Comparison of ENCODE assay signal across 29 mouse cellular contexts in the genomic region with DNA sequence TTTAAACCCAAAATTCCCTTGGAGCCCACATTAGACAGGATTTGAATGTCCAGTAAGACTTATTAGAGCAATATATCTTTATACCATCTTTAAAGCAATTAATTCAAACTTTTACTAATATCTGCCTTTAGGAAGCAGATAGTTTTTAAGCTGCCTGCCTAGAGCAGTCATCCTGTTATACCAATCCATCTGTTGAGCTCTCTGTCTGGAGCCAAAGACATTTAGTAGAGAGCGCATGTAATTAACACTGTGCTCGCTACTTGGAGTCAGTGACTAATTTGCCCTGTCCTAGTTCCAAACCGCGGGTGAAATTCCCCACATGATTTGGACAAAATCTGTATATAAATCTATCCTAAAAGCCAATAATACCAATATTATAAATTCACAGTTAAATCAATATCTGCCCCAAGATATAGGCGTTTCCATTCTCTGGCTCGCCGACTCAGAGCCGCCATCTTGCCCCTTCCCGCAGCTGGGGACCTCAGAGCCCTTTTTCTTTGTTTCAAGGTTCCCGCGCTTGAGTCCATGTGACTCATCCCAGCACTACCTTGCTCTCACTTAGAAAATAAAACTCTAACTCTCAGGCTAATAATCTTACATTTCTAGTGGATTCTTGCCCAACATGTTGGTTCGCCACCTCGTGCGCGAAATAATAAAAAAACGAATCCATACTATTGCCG. TPM values are rescaled to one million over a fixed set of nuclear protein-coding genes. Genes with fewer than 3 reads are reported as not detected.
DNase-seq lines count a peak whose midpoint lies in the region; ATAC-seq and TF ChIP-seq lines count a peak whose summit lies in the region.
"Had no signal": no experiment of that assay in that cellular context is flagged by ENCODE, and none has a peak within 500 bp of the region (broad histone marks: within the 10 kb centered on the region; RNA-seq: fewer than 3 reads in every experiment).

No protein-coding gene starts in this region.

- in situ Hi-C loops in ES-E14 (cut with MboI; ENCODE audit: low sequenced_read_pairs in 2 of 2, unreplicated experiment in 2 of 2), result no loop called here

- peak; percentile 55; the same call in 1 of the 2 replicates for ATAC-seq in forebrain, embryonic 16.5 days
- ATAC-seq in forebrain, embryonic 14.5 days, result no peak
- ATAC-seq in liver, embryonic 11.5 days (replicated peaks; ENCODE audit: low FRiP score), result no peak
- ATAC-seq: hindbrain, postnatal 0 days; inflammation-experienced regulatory T-cells, adult 6 months; intestine, embryonic 16.5 days had no signal

- no peaks in the 10 kb centered on the region for H3K4me1 ChIP-seq in forebrain, embryonic 16.5 days (replicated peaks; ENCODE audit: control insufficient read depth, insufficient read depth, low read length)
- H3K4me1 ChIP-seq in forebrain, embryonic 14.5 days (ENCODE audit: control insufficient read depth, insufficient read depth, low read length), result no peaks in the 10 kb centered on the region
- peaks cover 4% of the 10 kb centered on the region for H3K4me1 ChIP-seq in E14TG2a.4 (replicated peaks; ENCODE audit: low read depth, low read length)
- H3K4me1 ChIP-seq in ES-E14 (ENCODE audit: control insufficient read depth in 2 of 2, insufficient read depth in 2 of 2, low read length in 2 of 2, poor library complexity in 1 of 2), result no peaks in the 10 kb centered on the region
- H3K4me1 ChIP-seq in liver, embryonic 11.5 days (replicated peaks; ENCODE audit: control insufficient read depth, insufficient read depth, low read length), result no peaks in the 10 kb centered on the region
- H3K4me1 ChIP-seq: embryonic facial prominence, embryonic 12.5 days; embryonic facial prominence, embryonic 15.5 days; heart, embryonic 10.5 days; heart, embryonic 13.5 days had no signal

- no peak for DNase-seq in forebrain, embryonic 14.5 days (ENCODE audit: low spot score)
- peak; percentile 38 for DNase-seq in ES-E14 (ENCODE audit: low read depth, low spot score)
- DNase-seq in ZHBTc4 (ENCODE audit: low read depth, low spot score), result peak; percentile 56
- no peak for DNase-seq in liver, embryonic 11.5 days (ENCODE audit: low spot score)
- no peak for DNase-seq in heart, adult 8-10 months (ENCODE audit: low spot score)
- DNase-seq in lung, postnatal 36 days, result no peak
- DNase-seq: adrenal gland, adult 2 months; adrenal gland, postnatal 14 days; cerebellum, adult 11 months; cerebellum, adult 2 months; cerebellum, adult 9-11 months; cerebellum, postnatal 25 days; gastrocnemius, postnatal 25 days; heart, adult 18-20 months; heart, postnatal 14 days; heart, postnatal 4 days had no signal

- peaks cover 3% of the 10 kb centered on the region; the same call in 1 of the 2 replicates for H3K36me3 ChIP-seq in forebrain, embryonic 16.5 days (ENCODE audit: control insufficient read depth, insufficient read depth)
- H3K36me3 ChIP-seq in forebrain, embryonic 14.5 days (ENCODE audit: control insufficient read depth, insufficient read depth, low read length), result peaks cover 4% of the 10 kb centered on the region; the same call in 1 of the 2 replicates
- H3K36me3 ChIP-seq in E14TG2a.4 (ENCODE audit: insufficient read depth, low read length) (no peaks in the 10 kb centered on the region), ES-E14 (ENCODE audit: control insufficient read depth, insufficient read depth, low read length, poor library complexity, severe bottlenecking) (no peaks in the 10 kb centered on the region)
- H3K36me3 ChIP-seq in liver, embryonic 11.5 days (ENCODE audit: control insufficient read depth, insufficient read depth, low read length), result no peaks in the 10 kb centered on the region
- H3K36me3 ChIP-seq: embryonic facial prominence, embryonic 15.5 days; heart, embryonic 10.5 days had no signal

- H3K27me3 ChIP-seq in forebrain, embryonic 16.5 days (replicated peaks; ENCODE audit: control insufficient read depth, insufficient read depth, low read length), result no peaks in the 10 kb centered on the region
- H3K27me3 ChIP-seq in forebrain, embryonic 14.5 days (replicated peaks; ENCODE audit: control insufficient read depth, insufficient read depth, low read length), result no peaks in the 10 kb centered on the region
- no peaks in the 10 kb centered on the region for H3K27me3 ChIP-seq in E14TG2a.4 (ENCODE audit: insufficient read depth, low read length)
- no peaks in the 10 kb centered on the region for H3K27me3 ChIP-seq in liver, embryonic 11.5 days (replicated peaks; ENCODE audit: control insufficient read depth, insufficient read depth, low read length)
- H3K27me3 ChIP-seq: embryonic facial prominence, embryonic 12.5 days; embryonic facial prominence, embryonic 15.5 days; heart, embryonic 13.5 days had no signal

- no peak overlapping the region for H3K9ac ChIP-seq in forebrain, embryonic 16.5 days (replicated peaks; ENCODE audit: low read depth, low read length)
- no peak overlapping the region for H3K9ac ChIP-seq in forebrain, embryonic 14.5 days (ENCODE audit: low read length)
- H3K9ac ChIP-seq in ES-E14 (ENCODE audit: insufficient read depth, low read depth, low read length, poor library complexity, severe bottlenecking), result peak overlapping the region; percentile 78
- H3K9ac ChIP-seq in liver, embryonic 11.5 days (ENCODE audit: low read depth, low read length), result no peak overlapping the region
- H3K9ac ChIP-seq: embryonic facial prominence, embryonic 12.5 days; embryonic facial prominence, embryonic 15.5 days; heart, embryonic 13.5 days; hindbrain, embryonic 14.5 days had no signal

- WGBS in forebrain, embryonic 16.5 days, result 93% methylated on average over 17 of the region's 17 CpGs
- 96% methylated on average over 17 of the region's 17 CpGs for WGBS in forebrain, embryonic 14.5 days
- 96% methylated on average over 17 of the region's 17 CpGs for WGBS in liver, embryonic 11.5 days

- H3K4me2 ChIP-seq in forebrain, embryonic 16.5 days (ENCODE audit: low read length), result no peak overlapping the region
- no peak overlapping the region for H3K4me2 ChIP-seq in forebrain, embryonic 14.5 days (ENCODE audit: low read length)
- no peak overlapping the region for H3K4me2 ChIP-seq in liver, embryonic 11.5 days
- H3K4me2 ChIP-seq: embryonic facial prominence, embryonic 12.5 days; embryonic facial prominence, embryonic 15.5 days; heart, embryonic 13.5 days; hindbrain, embryonic 14.5 days had no signal

- no peak for TF ChIP-seq CTCF in E14TG2a.4 (conservative IDR thresholded peaks at IDR 0.05; ENCODE audit: low read length)

- no peak overlapping the region for H3K27ac ChIP-seq in forebrain, embryonic 16.5 days (ENCODE audit: low read length)
- no peak overlapping the region for H3K27ac ChIP-seq in forebrain, embryonic 14.5 days (ENCODE audit: low read depth, low read length)
- H3K27ac ChIP-seq in ES-E14 (ENCODE audit: insufficient read depth, low read depth, low read length, poor library complexity, severe bottlenecking), result no peak overlapping the region
- H3K27ac ChIP-seq in liver, embryonic 11.5 days (ENCODE audit: low read depth, low read length), result no peak overlapping the region
- H3K27ac ChIP-seq: embryonic facial prominence, embryonic 12.5 days; embryonic facial prominence, embryonic 15.5 days; heart, embryonic 10.5 days; heart, embryonic 13.5 days; hindbrain, embryonic 14.5 days; hindbrain, postnatal 0 days had no signal

- H3K4me3 ChIP-seq in forebrain, embryonic 16.5 days (replicated peaks; ENCODE audit: low read length), result no peak overlapping the region
- H3K4me3 ChIP-seq in forebrain, embryonic 14.5 days (ENCODE audit: low read depth, low read length), result no peak overlapping the region
- H3K4me3 ChIP-seq in E14TG2a.4 (replicated peaks; ENCODE audit: low read length) (peak overlapping the region; percentile 54), ES-E14 (ENCODE audit: insufficient read depth in 1 of 2, low read depth in 1 of 2, low read length in 2 of 2, poor library complexity in 1 of 2, severe bottlenecking in 1 of 2) (peak overlapping the region; percentile 34 to 57)
- H3K4me3 ChIP-seq in liver, embryonic 11.5 days (ENCODE audit: low read depth, low read length), result no peak overlapping the region
- H3K4me3 ChIP-seq: embryonic facial prominence, embryonic 12.5 days; embryonic facial prominence, embryonic 15.5 days; heart, embryonic 10.5 days; heart, embryonic 13.5 days had no signal

- no peaks in the 10 kb centered on the region for H3K9me3 ChIP-seq in forebrain, embryonic 16.5 days (ENCODE audit: control insufficient read depth, low read length)
- no peaks in the 10 kb centered on the region for H3K9me3 ChIP-seq in forebrain, embryonic 14.5 days (replicated peaks; ENCODE audit: control insufficient read depth, low read length)
- H3K9me3 ChIP-seq in E14TG2a.4 (ENCODE audit: low read length) (no peaks in the 10 kb centered on the region), ES-E14 (ENCODE audit: control insufficient read depth, insufficient read depth, low read depth, low read length) (no peaks in the 10 kb centered on the region)
- no peaks in the 10 kb centered on the region for H3K9me3 ChIP-seq in liver, embryonic 11.5 days (ENCODE audit: control insufficient read depth, low read length)
- H3K9me3 ChIP-seq: embryonic facial prominence, embryonic 12.5 days; embryonic facial prominence, embryonic 15.5 days; G1E; heart, embryonic 10.5 days; heart, embryonic 13.5 days had no signal

TF ChIP-seq in ES-E14, 5 proteins besides CTCF, POLR2A, EP300 and RAD21:
- TF ChIP-seq HCFC1 (IDR thresholded peaks at IDR 0.05; ENCODE audit: borderline replicate concordance, insufficient read depth, low read length), result no peak
- no peak for TF ChIP-seq ZC3H11A (IDR thresholded peaks at IDR 0.05; ENCODE audit: borderline replicate concordance, low read depth, low read length)
- no peak for TF ChIP-seq MAFK (IDR thresholded peaks at IDR 0.05; ENCODE audit: insufficient read depth, low read depth, low read length)
- TF ChIP-seq ZNF384 (IDR thresholded peaks at IDR 0.05; ENCODE audit: low read depth, low read length), result no peak
- TF ChIP-seq CHD2 (IDR thresholded peaks at IDR 0.05; ENCODE audit: low read depth, low read length), result no peak
TF ChIP-seq in ES-E14: peak in this region for 0.

RNA-seq across cellular contexts. Expression of a gene that starts 59.1 kb away (rescaled TPM):
- 0.16 and 0.23 TPM in 2 replicates for polyA plus RNA-seq in forebrain, embryonic 16.5 days (2015; fragmentation: Nextera tagmentation; extraction: Ambion mirVana)
- polyA plus RNA-seq in forebrain, embryonic 14.5 days (2014; fragmentation: Nextera tagmentation; extraction: Ambion mirVana), result 0.25 and 0.27 TPM in 2 replicates
- total RNA-seq in ES-E14 (2012; rRNA removed), result not detected in 2 replicates
- 0.12 and 0.16 TPM in 2 replicates for polyA plus RNA-seq in liver, embryonic 11.5 days (2014; fragmentation: Nextera tagmentation; extraction: Ambion mirVana)
- total RNA-seq in heart, adult 8-10 months (2022), result under 1 TPM in 3 of 4 experiments, not detected in 1; 0.11 to 0.16 (median 0.12) TPM
- total RNA-seq: common myeloid progenitor, adult 5-6 weeks; gastrocnemius, adult 8-10 months had no signal
- polyA plus RNA-seq: G1E had no signal

Comparison
In these comparisons a context has a peak if more than half of its experiments do, and no peak if none do; other contexts are left out.
1. H3K4me3 ChIP-seq: peak in E14TG2a.4 (single experiment) and ES-E14 (2 of 2); none in forebrain, embryonic 16.5 days (single experiment), forebrain, embryonic 14.5 days (single experiment) and liver, embryonic 11.5 days (single experiment).
2. DNase-seq: peak in ES-E14 (single experiment) and ZHBTc4 (single experiment); none in forebrain, embryonic 14.5 days (single experiment), liver, embryonic 11.5 days (single experiment), heart, adult 8-10 months (single experiment) and lung, postnatal 36 days (single experiment).